Mouse (Mus musculus): ENCODE results near the gene Dbp.
A peak's percentile ranks its signal among the peaks of the same experiment; 100 is the strongest.

Dbp gene

DNA sequence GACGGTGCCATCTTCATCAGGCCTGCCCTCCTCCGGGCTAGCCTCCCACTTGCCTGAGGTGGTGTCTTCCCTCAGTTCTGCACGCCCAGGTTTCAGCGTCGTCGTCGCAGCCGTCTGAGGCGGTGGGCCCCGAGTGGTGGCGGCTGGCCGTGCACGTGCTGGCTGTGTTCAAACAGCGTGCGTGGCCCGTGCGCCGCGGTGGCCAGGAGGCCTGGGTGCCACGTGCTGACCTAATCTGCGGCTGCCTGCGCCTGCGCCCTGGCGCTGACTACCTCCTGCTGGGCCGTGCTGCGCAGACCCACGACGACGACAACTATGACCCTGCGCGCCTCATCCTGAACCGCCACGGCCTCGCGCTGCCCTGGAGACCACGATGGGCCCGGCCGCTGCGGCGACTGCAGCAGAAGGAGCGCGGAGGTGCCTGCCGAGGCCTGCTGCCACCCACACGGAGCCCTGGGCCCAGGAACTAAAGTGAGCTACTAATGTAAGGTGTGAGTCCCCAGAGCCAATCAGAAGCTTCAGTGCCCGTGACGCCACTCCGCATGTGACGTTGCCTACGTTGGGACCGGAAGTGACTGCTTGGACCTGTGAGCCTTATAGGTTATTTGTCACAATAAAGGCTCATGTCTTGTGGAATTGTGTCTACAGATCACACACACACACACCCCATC is 10.8 kb upstream of the Dbp start, which contains the start of gene Sec1:
Sec1 (minus strand) TSS at position 482 of the 671 bp plus-strand sequence.
- DNase-seq (ENCODE audit: low spot score) = no peak

- no peak for DNase-seq (ENCODE audit: low spot score)
Observed at GRCm38 (mm10) chr7:45695098-45695497, 9.8 kb upstream of the Dbp start.

GRCm38 (mm10) chr7:45697894-45698293 is 7.0 kb upstream of the Dbp start:
- DNase-seq (ENCODE audit: low spot score) = no peak

- DNase-seq (ENCODE audit: low spot score) = no peak
Observed at GRCm38 (mm10) chr7:45699523-45700141, 5.3 kb upstream of the Dbp start, which contains the start of gene Car11. Car11 (plus strand) TSS chr7:45699843.

DNA sequence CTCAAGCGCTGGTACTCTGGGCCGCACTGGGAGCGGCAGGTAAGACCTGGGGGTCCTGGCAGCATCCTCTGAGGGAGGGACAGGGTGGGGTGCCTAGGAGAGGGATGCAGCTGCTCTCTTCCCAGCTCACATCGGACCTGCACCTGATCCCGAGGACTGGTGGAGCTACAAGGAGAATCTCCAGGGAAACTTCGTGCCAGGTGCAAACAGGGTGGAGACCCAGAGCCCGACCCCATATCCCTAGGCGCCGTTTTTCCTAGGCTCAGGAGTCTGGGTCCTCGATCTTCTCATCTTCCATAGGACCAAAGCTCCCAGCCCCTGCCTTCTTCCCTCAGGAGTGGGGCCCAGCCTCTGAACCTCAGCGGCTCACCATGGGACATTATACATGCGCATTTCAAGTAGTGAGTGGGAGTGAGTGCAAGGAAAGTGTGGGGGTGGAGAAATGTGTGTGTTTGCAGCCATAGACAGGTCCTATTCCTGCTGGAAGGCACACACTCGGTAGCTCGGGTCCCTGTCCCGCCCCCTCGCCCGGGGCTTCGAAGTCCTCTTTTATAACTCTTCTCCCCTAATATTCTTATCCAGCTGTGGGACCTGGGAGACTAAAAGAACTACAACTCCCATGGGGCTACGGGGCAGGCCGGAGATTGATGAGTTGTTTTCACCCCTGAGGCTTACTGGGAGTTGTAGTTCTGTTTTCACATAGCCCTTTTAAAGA is 4.4 kb upstream of the Dbp start:
- peak; percentile 88 for DNase-seq (ENCODE audit: low spot score)

- peak; percentile 71 for DNase-seq (ENCODE audit: low spot score)
Observed at GRCm38 (mm10) chr7:45701072-45701471, 3.8 kb upstream of the Dbp start.

GRCm38 (mm10) chr7:45701607-45702006 is 3.3 kb upstream of the Dbp start:
- DNase-seq (ENCODE audit: low spot score) = no peak

GRCm38 (mm10) chr7:45702316-45702715 is 2.6 kb upstream of the Dbp start:
- no peak for DNase-seq (ENCODE audit: low spot score)

DNA sequence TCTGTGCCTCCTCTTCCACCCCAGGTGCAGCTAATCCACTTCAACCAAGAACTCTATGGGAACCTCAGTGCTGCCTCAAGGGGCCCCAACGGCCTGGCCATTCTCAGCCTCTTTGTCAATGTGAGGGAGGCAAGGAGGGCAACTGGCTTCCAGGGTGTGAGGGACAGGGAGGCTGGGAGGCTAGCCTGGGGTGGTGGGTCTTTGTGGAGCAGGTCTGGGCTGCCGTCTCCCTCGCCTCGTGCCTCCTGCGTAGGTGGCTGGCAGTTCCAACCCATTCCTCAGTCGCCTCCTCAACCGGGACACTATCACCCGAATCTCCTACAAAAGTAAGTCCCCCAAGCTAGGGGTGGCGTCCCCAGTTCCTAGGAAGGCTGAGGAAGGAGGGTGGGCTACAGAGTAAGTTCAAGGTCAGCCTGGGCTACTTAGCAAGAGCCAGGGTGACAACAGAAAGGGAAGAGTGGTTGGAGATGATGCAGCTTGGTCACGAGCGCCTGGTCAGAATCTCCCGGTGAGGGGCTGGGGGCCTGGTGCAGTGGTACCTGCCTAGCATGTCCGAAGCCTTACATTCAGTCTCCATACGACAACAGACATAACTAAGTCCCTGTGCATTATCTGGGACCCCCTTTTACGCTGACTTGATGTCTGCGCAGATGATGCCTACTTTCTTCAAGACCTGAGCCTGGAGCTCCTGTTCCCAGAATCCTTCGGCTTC is 1.9 kb upstream of the Dbp start:
- DNase-seq (ENCODE audit: low spot score) = no peak

DNA sequence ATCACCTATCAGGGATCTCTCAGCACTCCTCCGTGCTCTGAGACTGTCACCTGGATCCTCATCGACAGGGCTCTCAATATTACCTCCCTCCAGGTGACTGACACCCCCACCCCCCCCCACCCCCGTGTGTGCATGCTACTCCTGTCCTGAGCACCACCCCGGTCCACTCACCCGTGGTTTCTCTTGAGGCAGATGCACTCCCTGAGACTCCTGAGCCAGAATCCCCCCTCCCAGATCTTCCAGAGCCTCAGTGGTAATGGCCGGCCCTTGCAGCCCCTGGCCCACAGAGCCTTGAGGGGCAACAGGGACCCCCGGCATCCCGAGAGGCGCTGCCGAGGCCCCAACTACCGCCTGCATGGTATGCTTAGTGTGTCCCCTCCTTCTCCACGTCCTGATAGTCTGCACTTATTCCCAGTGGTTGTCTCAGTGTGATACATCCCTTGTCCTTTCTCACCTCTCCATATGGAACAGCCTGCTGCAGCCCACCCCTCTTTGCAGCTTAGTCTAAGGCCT is 1.3 kb upstream of the Dbp start:
- DNase-seq (ENCODE audit: low spot score) = no peak

GRCm38 (mm10) chr7:45704046-45704559 is 785 bp upstream of the Dbp start:
- peak; percentile 84 for DNase-seq (ENCODE audit: low spot score)

GRCm38 (mm10) chr7:45705443-45705864 is 566 bp downstream of the Dbp start:
- DNase-seq (ENCODE audit: low spot score) = no peak

GRCm38 (mm10) chr7:45705873-45706281 is 989 bp downstream of the Dbp start:
- peak; percentile 59 for DNase-seq (ENCODE audit: low spot score)

- DNase-seq (ENCODE audit: low spot score) = peak; percentile 85
Observed at GRCm38 (mm10) chr7:45706721-45707241, 1.9 kb downstream of the Dbp start.

DNA sequence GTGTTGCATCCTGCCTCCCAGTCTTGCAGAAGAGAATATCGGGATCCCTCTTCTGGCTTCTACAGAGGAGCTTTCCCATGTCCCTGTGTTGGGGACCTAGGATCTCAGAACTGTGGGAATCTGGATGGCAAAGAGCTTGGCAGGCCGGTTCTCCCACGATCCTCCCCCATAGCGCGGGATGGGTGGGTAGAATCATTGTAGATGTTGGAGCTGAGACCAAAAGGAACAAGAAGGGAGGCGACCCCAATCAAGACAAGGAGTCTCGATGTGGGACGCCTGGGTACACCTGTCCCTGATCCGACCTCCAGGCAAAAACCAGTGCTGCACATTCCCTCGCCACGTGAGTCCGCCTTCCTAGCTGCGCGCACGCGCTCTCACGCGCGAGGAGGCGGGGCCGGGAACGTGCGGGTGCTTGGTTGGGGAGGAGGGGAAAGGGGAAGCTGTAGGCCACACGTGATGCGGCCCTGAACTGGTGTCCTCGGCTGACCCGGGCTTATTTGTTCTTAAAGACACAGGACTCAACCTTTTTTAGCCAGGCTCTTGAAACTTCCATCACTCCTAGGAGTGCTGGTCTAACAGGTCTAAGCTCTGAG is 2.6 kb downstream of the Dbp start:
- peak; percentile 93 for DNase-seq (ENCODE audit: low spot score)

DNA sequence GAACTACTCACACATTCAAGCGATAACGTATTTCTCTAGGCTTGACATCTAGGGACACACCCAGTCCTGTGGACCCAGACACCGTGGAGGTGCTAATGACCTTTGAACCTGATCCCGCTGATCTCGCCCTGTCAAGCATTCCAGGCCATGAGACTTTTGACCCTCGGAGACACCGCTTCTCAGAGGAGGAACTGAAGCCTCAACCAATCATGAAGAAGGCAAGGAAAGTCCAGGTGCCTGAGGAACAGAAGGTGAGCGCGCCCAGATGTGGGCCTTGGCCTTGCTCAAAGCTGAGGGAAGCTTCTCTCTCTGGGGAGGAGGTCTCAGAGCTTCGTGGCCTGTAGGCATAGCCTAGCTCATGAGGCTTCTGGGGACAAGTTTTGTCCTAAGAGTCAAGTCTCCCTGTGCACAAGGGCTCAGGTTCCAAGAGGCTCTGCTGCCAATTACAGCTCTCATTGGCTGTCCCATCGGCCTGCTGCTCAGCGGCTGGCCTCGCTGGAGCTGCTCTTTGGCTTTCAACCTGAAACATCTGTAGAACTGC is 3.4 kb downstream of the Dbp start:
- no peak for DNase-seq (ENCODE audit: low spot score)

DNA sequence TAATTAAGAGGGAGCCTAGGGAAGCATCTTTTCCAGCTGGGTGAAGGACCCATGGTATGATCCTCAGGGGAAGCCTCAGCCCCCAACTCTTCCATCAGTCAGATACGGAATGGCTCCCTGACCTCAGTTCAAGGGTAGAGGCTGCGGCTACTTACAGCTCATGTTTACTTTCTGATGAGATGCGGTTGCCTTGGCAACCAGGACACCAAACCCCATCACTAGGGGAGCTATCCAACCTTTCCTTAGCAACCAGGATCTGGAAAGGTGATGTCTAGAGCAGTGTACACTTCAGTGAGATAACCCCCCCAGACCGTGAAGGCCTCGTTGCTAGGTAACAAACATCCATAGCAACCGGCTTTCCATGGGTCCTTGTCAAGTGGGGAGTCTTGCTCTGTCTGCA is 4.1 kb downstream of the Dbp start:
- peak; percentile 67 for DNase-seq (ENCODE audit: low spot score)

- no peak for DNase-seq (ENCODE audit: low spot score)
Observed at GRCm38 (mm10) chr7:45709677-45710355, 4.9 kb downstream of the Dbp start.

DNA sequence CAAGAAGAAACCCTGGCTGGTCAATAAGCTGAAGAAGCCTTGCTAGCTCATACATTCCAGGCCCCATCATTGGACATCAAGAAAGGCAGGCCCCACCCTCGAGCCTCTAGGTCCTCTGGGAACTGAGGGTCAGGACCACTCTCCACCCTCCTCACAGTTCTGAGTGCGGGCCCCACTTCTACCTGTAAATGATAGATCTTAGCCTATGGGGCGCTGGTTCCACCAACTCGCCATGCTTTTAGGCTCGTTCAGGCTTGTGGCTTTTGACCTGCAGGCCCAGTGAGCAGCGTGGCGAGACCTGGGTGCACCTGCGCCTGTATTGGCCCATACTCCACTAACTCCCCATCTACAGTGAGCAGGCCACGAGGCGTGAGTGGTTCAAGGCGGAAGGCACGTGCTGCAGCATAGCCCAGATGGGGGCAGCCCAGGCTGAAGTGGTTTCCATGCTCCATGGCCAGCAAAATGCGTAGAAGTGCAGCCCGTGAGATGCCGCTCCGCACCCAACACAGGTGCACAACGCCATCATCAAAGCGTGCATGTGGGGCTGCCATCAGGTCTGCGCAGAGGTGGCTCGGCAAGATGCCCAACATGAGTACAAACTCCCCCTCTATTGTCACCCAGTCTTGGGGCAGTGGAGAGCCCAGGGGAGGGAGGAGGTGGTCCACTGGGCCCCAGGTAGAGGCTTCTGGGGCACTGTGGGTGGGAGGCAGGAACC is 5.7 kb downstream of the Dbp start:
- no peak for DNase-seq (ENCODE audit: low spot score)
